Mouse (Mus musculus): ENCODE data around the gene Arvcf. TPM values are rescaled to one million over a fixed set of nuclear protein-coding genes. Genes with fewer than 3 reads are reported as not detected.
A peak's percentile ranks its signal among the peaks of the same experiment; 100 is the strongest.

The Arvcf gene
- polyA plus RNA-seq, 1 experiment from 2014 or later = 20.6 TPM

DNA sequence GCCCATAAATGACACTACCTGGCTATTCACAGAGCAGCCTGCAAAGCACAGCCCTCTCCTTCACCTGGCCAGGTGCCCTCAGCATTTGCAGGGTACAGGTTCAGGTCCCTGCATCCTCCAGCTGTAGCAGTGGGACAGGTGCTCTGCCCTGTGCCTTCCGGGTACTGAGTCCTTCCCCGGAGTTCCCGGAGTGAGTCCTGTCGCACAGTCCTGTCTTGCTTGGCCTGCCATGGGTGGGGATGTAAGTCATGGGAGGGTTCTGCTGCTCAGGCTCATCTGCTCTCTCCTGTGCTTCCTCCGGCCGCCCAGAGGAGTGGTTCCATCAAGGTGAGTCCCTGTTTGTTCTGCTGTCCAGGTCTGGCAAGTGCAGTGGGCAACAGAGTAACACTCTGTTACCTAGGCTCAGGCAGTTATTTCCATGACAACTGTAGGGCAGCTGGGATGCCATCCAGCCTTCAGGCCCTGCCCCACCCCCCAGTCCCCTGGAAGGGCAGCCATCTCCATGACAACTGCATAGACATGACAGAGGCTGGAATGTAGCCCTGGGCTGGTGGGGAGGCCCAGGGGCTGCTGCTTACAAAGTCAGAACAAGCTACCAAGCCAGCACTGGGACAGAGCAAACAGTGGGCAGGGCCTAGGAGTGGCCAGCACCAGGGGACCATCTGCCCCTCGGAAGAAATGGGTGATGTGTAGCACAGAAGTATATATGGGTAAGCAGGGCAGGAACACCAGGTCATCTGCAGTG, 52.7 kb downstream of the Arvcf start:
- Histone ChIP-seq H3K4me2 (ENCODE audit: low read length) (no peak overlapping the region), H3K4me3 (replicated peaks; ENCODE audit: low read depth, low read length) (no peak overlapping the region), H3K4me1 (replicated peaks; ENCODE audit: insufficient read depth, low read length) (peaks cover 12% of the 10 kb centered on the region), H3K36me3 (ENCODE audit: insufficient read depth, low read length) (peaks cover 45% of the 10 kb centered on the region), H3K9me3 (replicated peaks; ENCODE audit: low read length) (no peaks in the 10 kb centered on the region), H3K9ac (ENCODE audit: low read depth, low read length) (no peak overlapping the region), H3K27ac (no peak overlapping the region), H3K27me3 (ENCODE audit: insufficient read depth, low read length) (no peaks in the 10 kb centered on the region)
- TF ChIP-seq CTCF (IDR thresholded peaks at IDR 0.05; ENCODE audit: low read depth) = no peak
- 39% methylated on average over 7 of the region's 7 CpGs for WGBS
- DNase-seq (ENCODE audit: low spot score) (peak; percentile 44), ATAC-seq (replicated peaks; ENCODE audit: low FRiP score, low read depth) (peak; percentile 35; the same call in 1 of the 2 replicates)

DNA sequence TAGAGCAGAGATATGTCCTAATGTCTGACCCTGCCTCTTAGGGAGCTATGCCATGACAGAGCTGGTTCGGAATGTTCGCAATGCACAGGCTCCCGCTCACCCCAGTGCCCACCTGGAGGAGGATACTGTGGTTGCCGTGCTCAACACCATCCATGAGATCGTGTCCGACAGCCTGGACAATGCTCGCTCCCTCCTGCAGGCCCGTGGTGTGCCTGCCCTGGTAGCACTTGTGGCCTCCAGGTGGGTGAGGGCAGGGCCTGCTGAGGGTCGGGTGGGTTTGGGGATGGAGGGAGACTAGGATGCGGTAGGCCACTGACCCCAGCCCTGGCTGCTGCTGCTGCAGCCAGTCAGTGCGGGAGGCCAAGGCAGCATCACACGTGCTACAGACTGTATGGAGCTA, 55.3 kb downstream of the Arvcf start:
- WGBS = 80% methylated on average over 12 of the region's 12 CpGs
- H3K4me2 ChIP-seq (ENCODE audit: low read length) = no peak overlapping the region
- no peaks in the 10 kb centered on the region for H3K9me3 ChIP-seq (replicated peaks; ENCODE audit: low read length)
- no peak overlapping the region for H3K27ac ChIP-seq
- H3K4me1 ChIP-seq (replicated peaks; ENCODE audit: insufficient read depth, low read length) = 0 out of 2 replicates have a peak, but pooled peaks cover 4% of the 10 kb centered on the region
- DNase-seq (ENCODE audit: low spot score) (no peak), ATAC-seq (replicated peaks; ENCODE audit: low FRiP score, low read depth) (no peak)
- H3K4me3 ChIP-seq (replicated peaks; ENCODE audit: low read depth, low read length) = no peak overlapping the region
- H3K9ac ChIP-seq (ENCODE audit: low read depth, low read length) = no peak overlapping the region
- no peaks in the 10 kb centered on the region for H3K27me3 ChIP-seq (ENCODE audit: insufficient read depth, low read length)
- TF ChIP-seq CTCF (IDR thresholded peaks at IDR 0.05; ENCODE audit: low read depth) = no peak
- peaks cover 29% of the 10 kb centered on the region; the same call in 1 of the 2 replicates for H3K36me3 ChIP-seq (ENCODE audit: insufficient read depth, low read length)

DNA sequence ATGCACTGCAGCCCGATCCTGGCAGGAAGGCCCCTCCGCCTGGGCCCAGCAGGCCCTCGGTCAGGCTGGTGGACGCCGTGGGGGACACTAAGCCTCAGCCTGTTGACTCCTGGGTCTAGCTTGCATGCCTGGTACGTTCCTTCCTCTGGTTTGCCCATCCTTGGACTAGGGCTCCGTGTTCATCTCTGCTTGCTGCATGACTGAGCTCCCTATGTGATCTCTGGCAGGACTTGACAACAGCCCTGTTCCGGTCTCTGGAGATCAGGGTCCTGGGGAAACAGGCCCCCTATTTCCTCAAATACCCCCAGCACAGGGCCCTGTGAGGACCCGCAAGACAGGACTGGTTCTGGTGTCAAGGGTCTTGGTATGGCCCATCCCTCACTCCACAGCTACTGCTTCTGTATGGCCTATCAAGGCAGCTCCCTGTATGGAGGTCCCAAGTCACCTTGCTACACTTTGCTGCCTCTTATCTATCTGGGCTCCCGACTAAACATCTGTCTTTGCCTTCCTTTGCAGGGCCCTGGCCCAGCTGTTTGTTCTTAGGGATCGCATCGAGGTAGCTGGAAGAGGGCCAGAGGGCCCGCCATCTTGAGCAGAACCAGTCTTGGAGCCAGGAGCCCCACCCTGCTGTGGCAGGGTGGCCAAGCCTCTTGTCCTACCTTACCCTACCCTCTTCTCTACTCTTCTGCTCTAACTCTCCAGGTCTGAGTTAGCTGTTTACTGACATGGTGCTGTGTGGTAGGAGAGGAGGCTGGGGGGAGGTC, 57.3 kb downstream of the Arvcf start:
- DNase-seq (ENCODE audit: low spot score) (no peak), ATAC-seq (replicated peaks; ENCODE audit: low FRiP score, low read depth) (no peak)
- 85% methylated on average over 13 of the region's 13 CpGs for WGBS
- no peak overlapping the region for H3K4me2 ChIP-seq (ENCODE audit: low read length)
- H3K27ac ChIP-seq = no peak overlapping the region
- H3K9ac ChIP-seq (ENCODE audit: low read depth, low read length) = no peak overlapping the region
- H3K4me3 ChIP-seq (replicated peaks; ENCODE audit: low read depth, low read length) = no peak overlapping the region
- H3K27me3 ChIP-seq (ENCODE audit: insufficient read depth, low read length) = no peaks in the 10 kb centered on the region
- H3K4me1 ChIP-seq (replicated peaks; ENCODE audit: insufficient read depth, low read length) = 0 out of 2 replicates have a peak, but pooled peaks cover 4% of the 10 kb centered on the region
- 0 out of 2 replicates have a peak, but pooled peaks cover 20% of the 10 kb centered on the region for H3K36me3 ChIP-seq (ENCODE audit: insufficient read depth, low read length)
- no peaks in the 10 kb centered on the region for H3K9me3 ChIP-seq (replicated peaks; ENCODE audit: low read length)
- no peak for TF ChIP-seq CTCF (IDR thresholded peaks at IDR 0.05; ENCODE audit: low read depth)

DNA sequence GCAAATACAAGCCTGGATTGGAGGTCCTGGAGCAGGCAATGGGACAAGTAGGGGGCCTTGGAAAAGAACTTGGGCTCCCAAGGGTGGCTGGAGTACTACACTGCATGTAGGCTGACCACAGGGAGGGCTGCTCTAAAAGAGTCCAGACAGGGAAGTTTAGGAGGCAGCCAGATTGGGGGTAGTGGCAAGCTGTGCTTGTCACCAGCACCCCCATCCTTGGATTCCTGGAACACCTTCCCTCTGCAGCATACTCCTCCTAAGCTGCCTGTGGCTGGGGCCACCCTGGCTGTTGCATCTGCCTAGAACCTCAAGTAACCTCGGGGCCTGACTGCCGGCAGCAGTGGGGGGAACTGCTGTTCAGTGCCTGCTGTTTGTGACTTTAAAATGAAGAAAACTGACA, 57.9 kb downstream of the Arvcf start:
- 0 out of 2 replicates have a peak, but pooled peaks cover 8% of the 10 kb centered on the region for H3K4me1 ChIP-seq (replicated peaks; ENCODE audit: insufficient read depth, low read length)
- ATAC-seq (replicated peaks; ENCODE audit: low FRiP score, low read depth) (no peak), DNase-seq (ENCODE audit: low spot score) (no peak)
- no peak overlapping the region for H3K27ac ChIP-seq
- no peaks in the 10 kb centered on the region for H3K9me3 ChIP-seq (replicated peaks; ENCODE audit: low read length)
- no peak overlapping the region for H3K9ac ChIP-seq (ENCODE audit: low read depth, low read length)
- H3K36me3 ChIP-seq (ENCODE audit: insufficient read depth, low read length) = 0 out of 2 replicates have a peak, but pooled peaks cover 21% of the 10 kb centered on the region
- WGBS = 70% methylated on average over 2 of the region's 2 CpGs
- no peak overlapping the region for H3K4me2 ChIP-seq (ENCODE audit: low read length)
- no peak for TF ChIP-seq CTCF (IDR thresholded peaks at IDR 0.05; ENCODE audit: low read depth)
- H3K27me3 ChIP-seq (ENCODE audit: insufficient read depth, low read length) = no peaks in the 10 kb centered on the region
- H3K4me3 ChIP-seq (replicated peaks; ENCODE audit: low read depth, low read length) = no peak overlapping the region

DNA sequence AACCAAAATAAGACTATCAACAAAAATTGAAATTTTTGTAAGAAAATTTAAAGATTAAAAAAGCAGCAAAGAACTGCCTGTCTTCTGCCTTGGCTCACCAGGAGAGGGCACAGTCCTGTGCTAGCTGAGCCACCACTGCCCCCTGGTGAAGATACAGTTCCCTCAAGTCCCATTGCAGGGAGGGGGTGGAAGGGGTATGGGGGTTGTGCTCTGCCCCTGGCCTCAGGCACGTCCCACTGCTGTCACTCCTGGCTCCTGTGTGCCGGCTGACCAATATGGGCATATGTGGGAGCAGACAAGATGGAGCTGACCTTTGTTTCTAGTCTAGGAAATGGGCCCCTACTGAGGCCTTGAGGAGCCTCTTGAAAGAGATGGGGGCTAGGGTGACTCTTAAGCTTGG, 58.3 kb downstream of the Arvcf start:
- WGBS = 15% methylated on average over 2 of the region's 2 CpGs
- 0 out of 2 replicates have a peak, but pooled peaks have one; percentile 40 for ATAC-seq (replicated peaks; ENCODE audit: low FRiP score, low read depth)
- Histone ChIP-seq H3K27ac (no peak overlapping the region), H3K27me3 (ENCODE audit: insufficient read depth, low read length) (no peaks in the 10 kb centered on the region), H3K9me3 (replicated peaks; ENCODE audit: low read length) (no peaks in the 10 kb centered on the region), H3K36me3 (ENCODE audit: insufficient read depth, low read length) (0 out of 2 replicates have a peak, but pooled peaks cover 21% of the 10 kb centered on the region), H3K4me2 (ENCODE audit: low read length) (no peak overlapping the region), H3K4me1 (replicated peaks; ENCODE audit: insufficient read depth, low read length) (peaks cover 10% of the 10 kb centered on the region; the same call in 1 of the 2 replicates), H3K4me3 (replicated peaks; ENCODE audit: low read depth, low read length) (no peak overlapping the region), H3K9ac (ENCODE audit: low read depth, low read length) (no peak overlapping the region)
- peak; percentile 86 for TF ChIP-seq CTCF (IDR thresholded peaks at IDR 0.05; ENCODE audit: low read depth)
- DNase-seq (ENCODE audit: low spot score) = peak; percentile 82

DNA sequence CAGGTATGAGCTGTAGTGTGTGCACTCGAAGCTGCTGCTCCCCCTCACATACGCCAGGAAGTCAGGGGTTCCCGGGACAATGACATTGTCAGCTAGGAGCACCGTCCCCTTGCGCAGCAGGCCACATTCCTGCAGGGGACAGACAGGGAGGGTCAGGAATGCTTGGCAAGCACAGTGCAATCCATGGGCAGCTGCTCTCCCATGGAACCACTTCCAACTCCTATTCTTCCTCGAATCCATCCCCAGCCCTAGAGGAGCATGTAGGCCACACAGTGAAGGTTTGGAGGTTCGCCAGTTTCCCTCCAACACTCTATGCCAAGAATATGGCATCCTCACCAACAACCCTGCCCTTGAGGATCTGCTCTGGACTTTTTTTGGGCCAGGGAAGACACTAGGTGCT, 59.9 kb downstream of the Arvcf start:
- Histone ChIP-seq H3K27me3 (ENCODE audit: insufficient read depth, low read length) (no peaks in the 10 kb centered on the region), H3K4me3 (replicated peaks; ENCODE audit: low read depth, low read length) (no peak overlapping the region), H3K4me1 (replicated peaks; ENCODE audit: insufficient read depth, low read length) (peaks cover 19% of the 10 kb centered on the region), H3K9me3 (replicated peaks; ENCODE audit: low read length) (no peaks in the 10 kb centered on the region), H3K9ac (ENCODE audit: low read depth, low read length) (no peak overlapping the region), H3K4me2 (ENCODE audit: low read length) (no peak overlapping the region), H3K36me3 (ENCODE audit: insufficient read depth, low read length) (0 out of 2 replicates have a peak, but pooled peaks cover 24% of the 10 kb centered on the region), H3K27ac (no peak overlapping the region)
- TF ChIP-seq CTCF (IDR thresholded peaks at IDR 0.05; ENCODE audit: low read depth) = no peak
- no peak for DNase-seq (ENCODE audit: low spot score)
- ATAC-seq (replicated peaks; ENCODE audit: low FRiP score, low read depth) = no peak
- WGBS = 77% methylated on average over 7 of the region's 7 CpGs
